Mouse (Mus musculus): Measurements from ENCODE around the gene Sarm1. TPM values are rescaled to one million over a fixed set of nuclear protein-coding genes. Genes with fewer than 3 reads are reported as not detected.

Gene Sarm1
- polyA plus RNA-seq, 1 experiment from 2014 or later, result 0.55 TPM

GRCm38 (mm10) chr11:78467932-78468331, 29.6 kb downstream of the Sarm1 start:
- H3K36me3 ChIP-seq (ENCODE audit: insufficient read depth, low read length), result no peaks in the 10 kb centered on the region
- H3K9me3 ChIP-seq (replicated peaks; ENCODE audit: low read length), result no peaks in the 10 kb centered on the region
- no peak overlapping the region for H3K4me2 ChIP-seq (ENCODE audit: low read length)
- peaks cover 14% of the 10 kb centered on the region; the same call in 1 of the 2 replicates for H3K4me1 ChIP-seq (replicated peaks; ENCODE audit: insufficient read depth, low read length)
- H3K4me3 ChIP-seq (replicated peaks; ENCODE audit: low read depth, low read length), result no peak overlapping the region
- no peak overlapping the region for H3K27ac ChIP-seq
- no peak overlapping the region for H3K9ac ChIP-seq (ENCODE audit: low read depth, low read length)
- no peak for DNase-seq (ENCODE audit: low spot score)
- TF ChIP-seq CTCF (IDR thresholded peaks at IDR 0.05; ENCODE audit: low read depth), result no peak
- no peaks in the 10 kb centered on the region for H3K27me3 ChIP-seq (ENCODE audit: insufficient read depth, low read length)
- WGBS, result 36% methylated on average over 3 of the region's 3 CpGs
- no peak for ATAC-seq (replicated peaks; ENCODE audit: low FRiP score, low read depth)

- H3K27ac ChIP-seq, result no peak overlapping the region
- H3K36me3 ChIP-seq (ENCODE audit: insufficient read depth, low read length), result no peaks in the 10 kb centered on the region
- H3K9me3 ChIP-seq (replicated peaks; ENCODE audit: low read length), result no peaks in the 10 kb centered on the region
- no peak for DNase-seq (ENCODE audit: low spot score)
- whole genome bisulfite sequencing, result 72% methylated on average over 7 of the region's 7 CpGs
- no peak for ATAC-seq (replicated peaks; ENCODE audit: low FRiP score, low read depth)
- peaks cover 14% of the 10 kb centered on the region; the same call in 1 of the 2 replicates for H3K4me1 ChIP-seq (replicated peaks; ENCODE audit: insufficient read depth, low read length)
- no peak overlapping the region for H3K4me3 ChIP-seq (replicated peaks; ENCODE audit: low read depth, low read length)
- H3K9ac ChIP-seq (ENCODE audit: low read depth, low read length), result no peak overlapping the region
- no peak overlapping the region for H3K4me2 ChIP-seq (ENCODE audit: low read length)
- TF ChIP-seq CTCF (IDR thresholded peaks at IDR 0.05; ENCODE audit: low read depth), result no peak
- H3K27me3 ChIP-seq (ENCODE audit: insufficient read depth, low read length), result no peaks in the 10 kb centered on the region
Observed at GRCm38 (mm10) chr11:78467515-78467914, 30.0 kb downstream of the Sarm1 start.

GRCm38 (mm10) chr11:78466242-78466912, 31.2 kb downstream of the Sarm1 start:
- ATAC-seq (replicated peaks; ENCODE audit: low FRiP score, low read depth) (peak; percentile 30; the same call in 1 of the 2 replicates), DNase-seq (ENCODE audit: low spot score) (no peak)
- H3K36me3 ChIP-seq (ENCODE audit: insufficient read depth, low read length), result no peaks in the 10 kb centered on the region
- whole genome bisulfite sequencing, result 58% methylated on average over 23 of the region's 23 CpGs
- H3K4me2 ChIP-seq (ENCODE audit: low read length), result peak overlapping the region; percentile 99
- peak overlapping the region; percentile 90 for H3K27ac ChIP-seq
- peak overlapping the region; percentile 69 for H3K4me3 ChIP-seq (replicated peaks; ENCODE audit: low read depth, low read length)
- TF ChIP-seq CTCF (IDR thresholded peaks at IDR 0.05; ENCODE audit: low read depth), result no peak
- peak overlapping the region; percentile 84 for H3K9ac ChIP-seq (ENCODE audit: low read depth, low read length)
- no peaks in the 10 kb centered on the region for H3K27me3 ChIP-seq (ENCODE audit: insufficient read depth, low read length)
- H3K4me1 ChIP-seq (replicated peaks; ENCODE audit: insufficient read depth, low read length), result peaks cover 14% of the 10 kb centered on the region; the same call in 1 of the 2 replicates
- no peaks in the 10 kb centered on the region for H3K9me3 ChIP-seq (replicated peaks; ENCODE audit: low read length)

GRCm38 (mm10) chr11:78465568-78466180, 31.9 kb downstream of the Sarm1 start, which contains the start of gene Slc46a1:
TSS of gene Slc46a1 (plus strand) at chr11:78465697.
- Histone ChIP-seq H3K27ac (peak within 1 kb of the TSS; percentile 90), H3K36me3 (ENCODE audit: insufficient read depth, low read length) (no peaks in the 10 kb centered on the region), H3K4me3 (replicated peaks; ENCODE audit: low read depth, low read length) (peak within 1 kb of the TSS; percentile 69), H3K27me3 (ENCODE audit: insufficient read depth, low read length) (no peaks in the 10 kb centered on the region), H3K9me3 (replicated peaks; ENCODE audit: low read length) (no peaks in the 10 kb centered on the region), H3K4me2 (ENCODE audit: low read length) (peak within 1 kb of the TSS; percentile 99), H3K4me1 (replicated peaks; ENCODE audit: insufficient read depth, low read length) (peaks cover 14% of the 10 kb centered on the region; the same call in 1 of the 2 replicates), H3K9ac (ENCODE audit: low read depth, low read length) (peak within 1 kb of the TSS; percentile 84)
- under 1% methylated on average over 41 of the region's 41 CpGs for WGBS
- DNase-seq (ENCODE audit: low spot score) (peak; percentile 95), ATAC-seq (replicated peaks; ENCODE audit: low FRiP score, low read depth) (peak; percentile 93)
- no peak for TF ChIP-seq CTCF (IDR thresholded peaks at IDR 0.05; ENCODE audit: low read depth)

GRCm38 (mm10) chr11:78465116-78465515, 32.4 kb downstream of the Sarm1 start:
- H3K4me2 ChIP-seq (ENCODE audit: low read length), result peak overlapping the region; percentile 99
- H3K4me3 ChIP-seq (replicated peaks; ENCODE audit: low read depth, low read length), result peak overlapping the region; percentile 69
- H3K27me3 ChIP-seq (ENCODE audit: insufficient read depth, low read length), result no peaks in the 10 kb centered on the region
- no peaks in the 10 kb centered on the region for H3K36me3 ChIP-seq (ENCODE audit: insufficient read depth, low read length)
- TF ChIP-seq CTCF (IDR thresholded peaks at IDR 0.05; ENCODE audit: low read depth), result no peak
- DNase-seq (ENCODE audit: low spot score) (no peak), ATAC-seq (replicated peaks; ENCODE audit: low FRiP score, low read depth) (no peak)
- H3K4me1 ChIP-seq (replicated peaks; ENCODE audit: insufficient read depth, low read length), result peaks cover 14% of the 10 kb centered on the region; the same call in 1 of the 2 replicates
- 22% methylated on average over 9 of the region's 9 CpGs for whole genome bisulfite sequencing
- H3K9me3 ChIP-seq (replicated peaks; ENCODE audit: low read length), result no peaks in the 10 kb centered on the region
- H3K9ac ChIP-seq (ENCODE audit: low read depth, low read length), result peak overlapping the region; percentile 84; the same call in 1 of the 2 replicates
- H3K27ac ChIP-seq, result peak overlapping the region; percentile 90; the same call in 1 of the 2 replicates

GRCm38 (mm10) chr11:78463286-78464036, 34.1 kb downstream of the Sarm1 start:
- ATAC-seq (replicated peaks; ENCODE audit: low FRiP score, low read depth), result no peak
- DNase-seq (ENCODE audit: low spot score), result no peak
- no peak overlapping the region for H3K4me2 ChIP-seq (ENCODE audit: low read length)
- H3K27ac ChIP-seq, result no peak overlapping the region
- H3K4me1 ChIP-seq (replicated peaks; ENCODE audit: insufficient read depth, low read length), result peaks cover 14% of the 10 kb centered on the region; the same call in 1 of the 2 replicates
- no peaks in the 10 kb centered on the region for H3K27me3 ChIP-seq (ENCODE audit: insufficient read depth, low read length)
- 53% methylated on average over 13 of the region's 13 CpGs for WGBS
- no peaks in the 10 kb centered on the region for H3K9me3 ChIP-seq (replicated peaks; ENCODE audit: low read length)
- no peak overlapping the region for H3K9ac ChIP-seq (ENCODE audit: low read depth, low read length)
- H3K4me3 ChIP-seq (replicated peaks; ENCODE audit: low read depth, low read length), result no peak overlapping the region
- TF ChIP-seq CTCF (IDR thresholded peaks at IDR 0.05; ENCODE audit: low read depth), result no peak
- no peaks in the 10 kb centered on the region for H3K36me3 ChIP-seq (ENCODE audit: insufficient read depth, low read length)
